Mouse (Mus musculus) bone marrow macrophage, adult 2 months (primary cell): ENCODE results near the gene Ltbp2. TPM values are rescaled to one million over a fixed set of nuclear protein-coding genes. Genes with fewer than 3 reads are reported as not detected.

Experiments
- H3K27ac ChIP-seq: 2 replicates; pipeline ENCODE4 v1.5.1; 2012; ENCODE audit warnings: low read depth, low read length; ENCODE audit not compliant: insufficient read depth
- H3K4me1 ChIP-seq: 2 replicates; pipeline ENCODE4 v1.6.1; 2012; ENCODE audit warnings: low read length; ENCODE audit not compliant: control insufficient read depth, insufficient read depth
- H3K4me3 ChIP-seq: 2 replicates; pipeline ENCODE4 v1.5.1; 2012; ENCODE audit warnings: mild to moderate bottlenecking, low read length, moderate library complexity; ENCODE audit not compliant: insufficient read depth
- CTCF ChIP-seq: IDR thresholded peaks from 2 replicates; pipeline ENCODE4 v1.5.1; 2012; ENCODE audit warnings: low read depth, mild to moderate bottlenecking, low read length, moderate library complexity
- POLR2A ChIP-seq: IDR thresholded peaks from 2 replicates; pipeline ENCODE4 v1.6.1; 2012; ENCODE audit warnings: mild to moderate bottlenecking, low read depth, low read length, borderline replicate concordance
- polyA plus RNA-seq: library from polyadenylated mRNA; stranded (reverse); fragments of >200 nt; gene quantifications from 2 replicates; pipeline ENCODE4 v1.2.4, GENCODE M21; 2012; ENCODE audit not compliant: missing spikeins, insufficient read depth, insufficient read length

Ltbp2 gene
- polyA plus RNA-seq, 1 experiment: 1.1 TPM

- Histone ChIP-seq H3K4me1 (peaks cover 7% of the 10 kb centered on the region), H3K27ac (no peak overlapping the region), H3K4me3 (no peak overlapping the region)
- no peak for TF ChIP-seq CTCF
- no peak for TF ChIP-seq POLR2A
Observed at GRCm38 (mm10) chr12:84809033-84809432, 67.3 kb downstream of the Ltbp2 start.

- Histone ChIP-seq H3K4me1 (peaks cover 24% of the 10 kb centered on the region), H3K27ac (no peak overlapping the region), H3K4me3 (no peak overlapping the region)
- TF ChIP-seq POLR2A: no peak
Observed at GRCm38 (mm10) chr12:84807351-84807750, 69.0 kb downstream of the Ltbp2 start.

DNA sequence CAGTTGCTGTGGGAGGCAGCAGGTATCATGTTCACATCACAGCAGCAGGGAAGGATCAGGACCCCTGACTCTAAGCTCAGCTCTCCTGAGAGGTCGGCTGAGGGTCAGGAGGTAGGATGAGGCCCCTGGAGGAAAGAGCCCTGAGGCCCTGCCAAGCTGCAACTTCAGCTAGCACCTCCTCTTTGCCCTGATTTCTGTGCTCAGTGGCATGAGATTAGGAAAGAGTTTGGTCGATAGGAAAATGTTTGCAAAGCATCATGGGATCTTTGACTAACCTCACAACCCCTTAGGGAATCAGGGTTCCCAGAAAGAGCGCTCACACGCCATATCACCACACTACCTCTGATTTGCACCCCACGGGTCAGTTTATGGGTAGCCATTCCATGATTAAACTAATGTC lies 69.6 kb downstream of the Ltbp2 start:
- no peak overlapping the region for H3K27ac ChIP-seq
- H3K4me1 ChIP-seq: peaks cover 30% of the 10 kb centered on the region
- TF ChIP-seq POLR2A: no peak
- TF ChIP-seq CTCF: no peak
- no peak overlapping the region for H3K4me3 ChIP-seq

DNA sequence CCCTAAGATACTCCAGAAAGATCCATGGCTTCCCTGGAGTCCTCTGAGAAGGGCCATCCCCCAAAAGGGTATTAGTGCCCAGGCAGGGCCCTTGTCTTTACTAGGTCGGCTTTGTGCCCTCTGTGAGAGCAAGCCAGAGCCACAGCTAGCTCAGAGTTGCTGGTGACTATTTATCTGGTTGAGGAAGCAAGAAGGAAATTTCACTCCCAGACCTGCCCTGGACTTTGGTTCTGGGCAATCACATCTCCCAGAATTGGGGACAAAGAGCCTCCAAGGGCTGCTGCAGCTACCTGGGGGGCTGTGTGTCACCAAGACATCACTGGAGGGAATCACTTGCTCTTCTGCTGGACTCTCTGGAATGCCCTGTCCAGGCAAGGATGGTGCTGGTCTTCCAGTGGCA lies 70.3 kb downstream of the Ltbp2 start:
- Histone ChIP-seq H3K4me3 (no peak overlapping the region), H3K4me1 (peaks cover 35% of the 10 kb centered on the region), H3K27ac (no peak overlapping the region)
- no peak for TF ChIP-seq CTCF
- TF ChIP-seq POLR2A: no peak

DNA sequence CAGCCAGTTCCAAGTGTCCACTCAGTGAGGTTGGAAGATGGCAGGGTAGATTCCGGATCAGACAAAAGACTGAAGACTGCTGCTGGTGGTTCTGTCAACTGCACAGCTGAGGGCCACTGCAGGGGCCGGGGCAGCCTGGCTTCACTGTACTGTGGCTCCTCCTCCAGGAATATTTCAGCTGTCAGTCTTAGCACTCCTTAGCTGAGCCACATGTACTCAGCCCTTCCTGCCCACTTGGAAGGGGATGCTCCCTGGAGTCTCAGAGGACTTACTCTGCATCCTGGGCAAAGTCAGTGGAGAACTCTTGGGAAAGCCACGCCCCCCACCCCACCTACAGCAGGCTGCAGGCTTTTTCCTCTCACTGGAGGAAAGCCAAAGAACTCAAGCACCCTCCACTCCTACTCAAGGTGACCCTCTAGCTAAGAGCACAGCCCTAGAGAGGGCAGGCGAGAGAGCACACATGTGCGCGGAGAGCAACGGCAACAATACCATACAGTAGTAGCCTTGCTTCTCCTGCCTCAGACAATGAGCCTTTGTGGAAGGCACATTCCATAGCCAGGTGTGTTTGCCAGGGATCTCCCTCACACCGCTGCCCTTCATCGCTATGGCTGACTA lies 71.0 kb downstream of the Ltbp2 start:
- TF ChIP-seq CTCF (no peak), POLR2A (no peak)
- H3K4me1 ChIP-seq: peaks cover 41% of the 10 kb centered on the region
- H3K4me3 ChIP-seq: no peak overlapping the region
- H3K27ac ChIP-seq: no peak overlapping the region

GRCm38 (mm10) chr12:84802625-84803024 lies 73.7 kb downstream of the Ltbp2 start:
- Histone ChIP-seq H3K27ac (no peak overlapping the region), H3K4me3 (no peak overlapping the region), H3K4me1 (peaks cover 43% of the 10 kb centered on the region)
- TF ChIP-seq POLR2A (no peak), CTCF (no peak)

- peaks cover 43% of the 10 kb centered on the region for H3K4me1 ChIP-seq
- no peak overlapping the region for H3K27ac ChIP-seq
- TF ChIP-seq CTCF: no peak
- TF ChIP-seq POLR2A: no peak
- no peak overlapping the region for H3K4me3 ChIP-seq
Observed at GRCm38 (mm10) chr12:84801532-84802110, 74.7 kb downstream of the Ltbp2 start.

DNA sequence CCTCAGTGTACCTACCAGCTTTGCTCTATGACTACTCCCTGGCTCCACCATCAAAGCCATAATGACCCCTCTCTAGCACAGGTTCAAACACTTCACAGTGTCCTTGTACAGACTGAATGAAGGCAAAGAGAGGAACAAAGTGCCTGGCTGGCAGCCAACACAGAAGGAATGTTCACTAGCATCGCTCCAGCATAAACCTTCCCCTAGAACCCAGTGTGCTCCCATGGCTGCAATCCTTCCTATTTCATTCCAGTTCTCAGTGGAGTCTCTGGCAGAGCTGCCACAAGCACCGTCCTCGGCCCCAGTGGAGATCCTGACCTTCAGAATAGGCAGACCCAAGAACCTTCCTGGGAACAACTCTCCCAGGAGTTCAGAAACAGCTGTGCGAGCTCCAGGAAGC lies 75.9 kb downstream of the Ltbp2 start:
- peaks cover 43% of the 10 kb centered on the region for H3K4me1 ChIP-seq
- no peak overlapping the region for H3K4me3 ChIP-seq
- H3K27ac ChIP-seq: no peak overlapping the region
- no peak for TF ChIP-seq POLR2A
- no peak for TF ChIP-seq CTCF

GRCm38 (mm10) chr12:84799086-84799485 lies 77.2 kb downstream of the Ltbp2 start:
- H3K27ac ChIP-seq: no peak overlapping the region
- TF ChIP-seq CTCF (no peak), POLR2A (no peak)
- H3K4me3 ChIP-seq: no peak overlapping the region

DNA sequence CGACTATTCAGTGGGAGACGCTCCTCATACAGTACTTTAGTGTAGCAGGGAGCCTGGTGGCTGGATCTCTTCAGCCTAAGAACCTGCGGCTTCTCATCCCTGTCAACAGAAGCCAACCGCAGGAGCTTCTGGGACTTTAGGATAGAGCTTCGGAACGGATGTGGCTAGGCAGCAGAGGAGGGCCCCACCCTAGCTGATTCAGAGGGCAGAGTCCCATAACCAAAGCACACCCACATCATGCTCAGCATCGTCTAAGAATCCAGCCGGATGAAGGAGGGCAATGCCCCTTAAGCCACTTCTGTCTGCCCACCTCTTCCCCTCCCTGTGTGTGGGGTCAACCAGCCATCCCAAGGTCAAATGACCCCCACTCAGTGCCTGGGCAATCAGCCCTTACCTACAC lies 81.7 kb downstream of the Ltbp2 start:
- no peak overlapping the region for H3K4me3 ChIP-seq
- no peaks in the 10 kb centered on the region for H3K4me1 ChIP-seq
- TF ChIP-seq CTCF: no peak
- TF ChIP-seq POLR2A: no peak
- H3K27ac ChIP-seq: no peak overlapping the region

More at GRCm38 (mm10) chr12:84799086-84799485, 77.2 kb downstream of the Ltbp2 start:
- H3K4me1 ChIP-seq: peaks cover 40% of the 10 kb centered on the region
